In genomic region chr12:105784196-105784999, GRCm38 (mm10) we compare ENCODE assay signal across 8 mouse cellular contexts. TPM values are rescaled to one million over a fixed set of nuclear protein-coding genes. Genes with fewer than 3 reads are reported as not detected.
DNase-seq lines count a peak whose midpoint lies in the region; ATAC-seq lines count a peak whose summit lies in the region.

Gene Papola, plus strand, starts transcription at chr12:105784694.

- peak within 1 kb of the TSS; percentile 96 to 97 for H3K27ac ChIP-seq in heart, embryonic 14.5 days (replicated peaks in 1 of 2; ENCODE audit: control insufficient read depth in 1 of 2, insufficient read depth in 1 of 2, low read depth in 2 of 2, low read length in 2 of 2)
- H3K27ac ChIP-seq in liver, embryonic 13.5 days, result peak within 1 kb of the TSS; percentile 93
- peak within 1 kb of the TSS; percentile 93 for H3K27ac ChIP-seq in stomach, embryonic 16.5 days (ENCODE audit: low read length)

- peak; percentile 81 for ATAC-seq in CD4-positive, CD25-positive, alpha-beta regulatory T cell, adult 4 months
- ATAC-seq in heart, embryonic 14.5 days (ENCODE audit: insufficient number of reproducible peaks, insufficient read depth, low FRiP score, low read depth), result peak; percentile 89
- ATAC-seq in liver, embryonic 13.5 days (ENCODE audit: low read depth), result peak; percentile 90
- ATAC-seq in stomach, embryonic 16.5 days (ENCODE audit: insufficient read depth, low FRiP score), result peak; percentile 92

- peaks cover 3% of the 10 kb centered on the region; the same call in 1 of the 2 replicates for H3K36me3 ChIP-seq in heart, embryonic 14.5 days (ENCODE audit: control insufficient read depth, insufficient read depth, low read length)
- H3K36me3 ChIP-seq in liver, embryonic 13.5 days, result 0 out of 2 replicates have a peak, but pooled peaks cover 3% of the 10 kb centered on the region
- H3K36me3 ChIP-seq in stomach, embryonic 16.5 days (ENCODE audit: control insufficient read depth, insufficient read depth, low read length), result no peaks in the 10 kb centered on the region

- no peaks in the 10 kb centered on the region for H3K27me3 ChIP-seq in heart, embryonic 14.5 days (ENCODE audit: control insufficient read depth, insufficient read depth, low read length)
- H3K27me3 ChIP-seq in liver, embryonic 13.5 days, result no peaks in the 10 kb centered on the region
- no peaks in the 10 kb centered on the region for H3K27me3 ChIP-seq in stomach, embryonic 16.5 days (ENCODE audit: control insufficient read depth, insufficient read depth, low read length)

- peak within 1 kb of the TSS; percentile 92 to 98 for H3K4me3 ChIP-seq in heart, embryonic 14.5 days (ENCODE audit: control insufficient read depth in 1 of 2, insufficient read depth in 1 of 2, low read depth in 1 of 2, low read length in 2 of 2)
- peak within 1 kb of the TSS; percentile 96 for H3K4me3 ChIP-seq in liver, embryonic 13.5 days (replicated peaks)
- peak within 1 kb of the TSS; percentile 91 for H3K4me3 ChIP-seq in stomach, embryonic 16.5 days (replicated peaks; ENCODE audit: low read length)

- H3K4me2 ChIP-seq in heart, embryonic 14.5 days (ENCODE audit: low read length), result peak within 1 kb of the TSS; percentile 93
- peak within 1 kb of the TSS; percentile 88 for H3K4me2 ChIP-seq in liver, embryonic 13.5 days
- peak within 1 kb of the TSS; percentile 92 for H3K4me2 ChIP-seq in stomach, embryonic 16.5 days (ENCODE audit: low read depth, low read length)

- H3K9ac ChIP-seq in heart, embryonic 14.5 days (ENCODE audit: low read length), result peak within 1 kb of the TSS; percentile 95
- peak within 1 kb of the TSS; percentile 93 for H3K9ac ChIP-seq in liver, embryonic 13.5 days
- peak within 1 kb of the TSS; percentile 95 for H3K9ac ChIP-seq in stomach, embryonic 16.5 days (ENCODE audit: low read length)

- peaks cover 2 to 16% of the 10 kb centered on the region in 2 experiments; a peak in 3 of 4 replicates for H3K4me1 ChIP-seq in heart, embryonic 14.5 days (ENCODE audit: control insufficient read depth in 2 of 2, insufficient read depth in 2 of 2, low read length in 2 of 2)
- peaks cover 49% of the 10 kb centered on the region for H3K4me1 ChIP-seq in liver, embryonic 13.5 days (replicated peaks)
- H3K4me1 ChIP-seq in stomach, embryonic 16.5 days (ENCODE audit: control insufficient read depth, insufficient read depth, low read length), result peaks cover 8% of the 10 kb centered on the region

- DNase-seq in c-Kit-negative CD71-positive TER-119-positive erythroid progenitor cells, embryonic 14.5 days (ENCODE audit: low read depth, low spot score), result peak; percentile 69
- DNase-seq in fibroblast of lung, adult 2 months (ENCODE audit: low read depth), result peak; percentile 68
- DNase-seq in kidney, postnatal 14 days, result peak; percentile 94
- peak; percentile 81 for DNase-seq in liver, embryonic 13.5 days
- peak; percentile 96 for DNase-seq in neural tube, embryonic 10.5 days (ENCODE audit: extremely low spot score, low spot score)

- H3K9me3 ChIP-seq in heart, embryonic 14.5 days (ENCODE audit: control insufficient read depth, low read length), result no peaks in the 10 kb centered on the region
- H3K9me3 ChIP-seq in liver, embryonic 13.5 days (replicated peaks), result no peaks in the 10 kb centered on the region
- no peaks in the 10 kb centered on the region for H3K9me3 ChIP-seq in stomach, embryonic 16.5 days (replicated peaks; ENCODE audit: control insufficient read depth, low read length)

- WGBS in heart, embryonic 14.5 days, result 1% methylated on average over 72 of the region's 85 CpGs
- under 1% methylated on average over 74 of the region's 85 CpGs for WGBS in liver, embryonic 13.5 days (ENCODE audit: insufficient replicate concordance)
- 1% methylated on average over 71 of the region's 85 CpGs for WGBS in stomach, embryonic 16.5 days

RNA-seq across cellular contexts. Expression of gene Papola, which starts in this region (rescaled TPM):
- 100 to 1,000 TPM; 102 to 103 TPM for polyA plus RNA-seq in CD4-positive, CD25-positive, alpha-beta regulatory T cell, adult 4 months (2017; shearing (Covaris generic))
- 118 and 120 TPM in 2 replicates for polyA plus RNA-seq in heart, embryonic 14.5 days (2014; fragmentation: Nextera tagmentation; extraction: Ambion mirVana)
- 120 and 165 TPM in 2 replicates for polyA plus RNA-seq in liver, embryonic 13.5 days (2015; fragmentation: Nextera tagmentation; extraction: Ambion mirVana)
- polyA plus RNA-seq in stomach, embryonic 16.5 days (2015; fragmentation: Nextera tagmentation; extraction: Ambion mirVana), result 151 and 167 TPM in 2 replicates

Comparison
In these comparisons a context has a peak if more than half of its experiments do, and no peak if none do; other contexts are left out.
1. Peak in every context shown above with its lines: DNase-seq, ATAC-seq, H3K4me3 ChIP-seq and H3K27ac ChIP-seq.